Mouse (Mus musculus) limb, embryonic 15.5 days (tissue): ENCODE results near the gene Fibcd1. TPM values are rescaled to one million over a fixed set of nuclear protein-coding genes. Genes with fewer than 3 reads are reported as not detected.

Source experiments
- ATAC-seq: fragments of 200-750 bp; cut with Nextera tagmentation; 2 replicates; pipeline ENCODE4 v1.8.0; 2017; ENCODE audit warnings: low read depth, moderate TSS enrichment; ENCODE audit not compliant: insufficient number of reproducible peaks, low FRiP score, low TSS enrichment
- H3K27ac ChIP-seq: fragments of 300-500 bp; sonication (generic); 2 replicates; pipeline ENCODE4 v1.5.1; 2015; ENCODE audit warnings: moderate library complexity, mild to moderate bottlenecking, inconsistent platforms
- H3K27me3 ChIP-seq: fragments of 300-500 bp; sonication (generic); 2 replicates; pipeline ENCODE4 v1.6.1; 2015; ENCODE audit warnings: inconsistent platforms
- H3K36me3 ChIP-seq: fragments of 300-500 bp; sonication (generic); 2 replicates; pipeline ENCODE4 v1.6.1; 2015; ENCODE audit warnings: inconsistent platforms
- H3K4me1 ChIP-seq: fragments of 300-500 bp; sonication (generic); 2 replicates; pipeline ENCODE4 v1.6.1; 2015; ENCODE audit warnings: inconsistent platforms
- H3K4me2 ChIP-seq: fragments of 300-500 bp; sonication (generic); 2 replicates; pipeline ENCODE4 v1.6.1; 2015; ENCODE audit warnings: mild to moderate bottlenecking, inconsistent platforms
- H3K4me3 ChIP-seq: fragments of 300-500 bp; sonication (generic); 2 replicates; pipeline ENCODE4 v1.5.1; 2015; ENCODE audit warnings: mild to moderate bottlenecking, inconsistent platforms
- H3K9ac ChIP-seq: fragments of 300-500 bp; sonication (generic); 2 replicates; pipeline ENCODE4 v1.6.1; 2015; ENCODE audit warnings: inconsistent platforms
- H3K9me3 ChIP-seq: fragments of 300-500 bp; sonication (generic); 2 replicates; pipeline ENCODE4 v1.6.1; 2016; ENCODE audit warnings: inconsistent platforms
- WGBS: fragments of 180-500 bp; shearing (Covaris S2); methylation state at CpG from one replicate; pipeline ENCODE4 v1.1.7; 2015; 5-methylcytosine and 5-hydroxymethylcytosine counted together
- polyA plus RNA-seq: library from polyadenylated mRNA; unstranded; fragments of >200 nt; fragmentation: Nextera tagmentation; extraction: Ambion mirVana; gene quantifications from 2 replicates; pipeline ENCODE4 v1.2.1, GENCODE M21; 2015

Fibcd1 gene
- polyA plus RNA-seq, 1 experiment from 2014 or later, result 0.14 TPM

DNA sequence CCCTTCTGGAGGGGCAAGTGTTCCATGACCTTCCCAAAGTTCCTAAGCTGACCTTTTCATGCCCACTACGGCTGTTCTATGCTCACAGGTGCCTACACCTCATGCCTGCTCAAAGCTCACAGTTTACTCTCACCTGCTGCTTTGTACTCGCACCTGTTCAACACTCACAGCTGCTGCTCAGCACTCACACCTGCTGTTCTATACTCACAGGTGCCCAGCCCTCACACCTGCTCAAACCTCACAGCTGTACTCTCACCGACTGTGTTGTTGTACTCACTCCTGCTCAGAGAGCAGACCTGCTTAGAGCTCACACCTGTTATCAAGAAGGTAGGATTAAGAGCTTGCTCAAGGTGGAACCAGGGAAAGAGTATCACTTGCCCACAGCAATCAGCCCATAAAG is 24.9 kb upstream of the Fibcd1 start:
- peaks cover 14% of the 10 kb centered on the region for H3K27me3 ChIP-seq
- no peaks in the 10 kb centered on the region for H3K4me1 ChIP-seq
- no peak overlapping the region for H3K4me3 ChIP-seq
- H3K36me3 ChIP-seq, result no peaks in the 10 kb centered on the region
- H3K9me3 ChIP-seq, result no peaks in the 10 kb centered on the region
- no peak overlapping the region for H3K27ac ChIP-seq
- no peak overlapping the region for H3K4me2 ChIP-seq
- WGBS, result 56% methylated on average over 3 of the region's 3 CpGs
- no peak for ATAC-seq
- H3K9ac ChIP-seq, result no peak overlapping the region

DNA sequence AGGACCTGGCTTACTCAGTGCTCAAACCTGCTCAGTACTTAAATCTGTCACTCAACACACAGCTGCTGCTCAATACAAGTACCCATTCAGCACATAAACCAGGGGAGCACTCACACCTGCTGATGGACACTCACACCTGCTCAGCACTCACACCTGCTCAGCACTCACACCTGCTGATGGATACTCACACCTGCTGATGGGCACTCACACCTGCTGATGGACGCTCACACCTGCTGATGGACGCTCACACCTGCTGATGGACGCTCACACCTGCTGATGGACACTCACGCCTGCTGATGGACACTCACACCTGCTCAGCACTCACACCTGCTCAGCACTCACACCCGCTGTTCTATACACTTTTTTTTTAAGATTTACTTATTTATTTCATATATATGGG is 23.9 kb upstream of the Fibcd1 start:
- H3K9ac ChIP-seq, result no peak overlapping the region
- no peaks in the 10 kb centered on the region for H3K9me3 ChIP-seq
- no peaks in the 10 kb centered on the region for H3K36me3 ChIP-seq
- H3K27me3 ChIP-seq, result peaks cover 6% of the 10 kb centered on the region; the same call in 1 of the 2 replicates
- ATAC-seq, result no peak
- no peak overlapping the region for H3K27ac ChIP-seq
- H3K4me1 ChIP-seq, result no peaks in the 10 kb centered on the region
- 91% methylated on average over 5 of the region's 5 CpGs for WGBS
- no peak overlapping the region for H3K4me2 ChIP-seq
- no peak overlapping the region for H3K4me3 ChIP-seq

DNA sequence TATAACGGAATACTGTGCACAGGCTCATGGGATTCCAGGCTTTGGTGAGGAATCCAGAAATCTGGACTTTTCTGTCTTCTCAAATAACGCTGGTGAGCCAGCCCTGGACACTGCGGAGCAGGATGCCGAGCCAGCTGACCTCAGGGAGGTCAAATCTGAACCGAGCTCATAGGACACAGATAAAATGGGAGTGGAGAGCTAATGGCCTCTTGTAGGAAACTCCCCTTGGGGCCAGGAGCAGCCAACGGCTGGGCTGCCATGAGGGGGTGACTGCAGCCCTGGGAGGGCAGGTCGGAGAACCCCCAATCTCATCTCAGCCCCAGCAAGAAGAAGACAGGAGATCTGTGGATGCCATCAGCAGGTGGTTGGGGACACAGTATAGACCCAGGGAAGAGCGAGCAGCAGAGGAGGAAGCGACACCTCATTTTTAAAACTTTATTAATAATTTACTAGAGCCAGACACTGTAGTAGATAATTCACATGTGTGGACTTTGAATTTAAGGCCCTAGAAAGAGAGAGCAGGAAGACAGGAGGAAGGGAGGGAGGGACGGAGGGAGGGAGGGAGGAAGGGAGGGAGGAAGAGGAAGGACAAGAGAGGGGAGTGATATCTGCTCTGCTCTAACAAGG is 22.8 kb upstream of the Fibcd1 start:
- no peak overlapping the region for H3K9ac ChIP-seq
- H3K36me3 ChIP-seq, result no peaks in the 10 kb centered on the region
- H3K4me3 ChIP-seq, result no peak overlapping the region
- no peaks in the 10 kb centered on the region for H3K4me1 ChIP-seq
- WGBS, result 57% methylated on average over 10 of the region's 10 CpGs
- H3K9me3 ChIP-seq, result no peaks in the 10 kb centered on the region
- no peak overlapping the region for H3K27ac ChIP-seq
- no peaks in the 10 kb centered on the region for H3K27me3 ChIP-seq
- ATAC-seq, result no peak
- no peak overlapping the region for H3K4me2 ChIP-seq

DNA sequence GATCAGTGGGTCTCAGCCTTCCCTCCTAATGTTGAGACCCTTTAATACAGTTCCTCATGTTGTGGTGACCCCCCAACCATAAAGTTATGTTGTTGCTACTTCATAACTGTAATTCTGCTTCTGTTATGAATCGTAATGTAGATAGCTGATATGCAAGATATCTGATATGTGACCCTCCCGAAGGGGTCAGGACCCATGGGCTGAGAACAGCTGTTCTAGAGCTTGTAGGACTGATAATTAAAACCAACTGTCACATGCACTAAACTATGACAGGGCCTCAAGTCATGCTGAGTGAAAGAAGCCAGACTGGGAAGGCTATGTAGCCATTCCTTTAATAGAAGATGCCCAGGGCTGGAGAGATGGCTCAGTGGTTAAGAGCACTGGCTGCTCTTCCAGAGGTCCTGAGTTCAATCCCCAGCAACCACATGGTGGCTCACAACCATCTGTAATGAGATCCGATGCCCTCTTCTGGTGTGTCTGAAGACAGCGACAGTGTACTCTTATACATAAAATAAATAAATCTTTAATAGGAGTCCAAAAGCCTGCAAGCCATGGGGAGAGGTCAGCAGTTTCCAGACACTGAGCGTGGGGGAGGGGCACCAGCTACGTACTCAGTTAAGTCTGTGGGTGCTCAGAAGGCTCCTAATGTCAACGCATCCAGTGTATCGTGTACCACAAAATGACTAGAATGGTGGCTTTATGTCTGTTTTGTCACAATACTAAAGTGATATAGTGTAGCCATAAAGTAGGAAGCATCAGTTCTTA is 22.1 kb upstream of the Fibcd1 start:
- no peak overlapping the region for H3K4me2 ChIP-seq
- H3K4me1 ChIP-seq, result no peaks in the 10 kb centered on the region
- no peak overlapping the region for H3K9ac ChIP-seq
- WGBS, result 78% methylated on average over 8 of the region's 8 CpGs
- H3K27me3 ChIP-seq, result no peaks in the 10 kb centered on the region
- no peaks in the 10 kb centered on the region for H3K9me3 ChIP-seq
- H3K4me3 ChIP-seq, result no peak overlapping the region
- ATAC-seq, result no peak
- no peaks in the 10 kb centered on the region for H3K36me3 ChIP-seq
- H3K27ac ChIP-seq, result no peak overlapping the region

DNA sequence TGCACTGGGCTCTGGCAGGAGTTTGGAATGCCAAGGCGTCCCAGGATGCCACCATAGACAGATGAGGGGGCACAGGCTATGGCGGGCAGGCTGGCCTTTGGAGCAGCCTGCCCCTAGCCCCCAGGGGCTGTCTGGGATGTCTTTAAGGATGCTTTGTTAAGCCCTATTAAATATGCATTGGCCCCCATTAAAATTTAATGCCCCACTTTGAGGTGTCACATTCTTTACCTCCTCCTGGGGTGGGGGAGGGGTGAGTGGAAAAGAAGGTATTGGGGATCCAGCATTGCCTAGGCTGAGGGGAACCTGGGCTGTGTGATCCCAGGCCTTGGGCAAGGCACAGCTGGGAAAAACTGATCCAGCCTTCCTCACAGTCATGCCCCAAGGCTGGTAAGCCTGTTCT is 20.0 kb upstream of the Fibcd1 start:
- WGBS, result 24% methylated on average over 2 of the region's 2 CpGs
- Histone ChIP-seq H3K27me3 (no peaks in the 10 kb centered on the region), H3K27ac (no peak overlapping the region), H3K9me3 (no peaks in the 10 kb centered on the region), H3K4me2 (no peak overlapping the region), H3K4me3 (no peak overlapping the region), H3K4me1 (no peaks in the 10 kb centered on the region), H3K36me3 (no peaks in the 10 kb centered on the region), H3K9ac (no peak overlapping the region)
- ATAC-seq, result no peak

DNA sequence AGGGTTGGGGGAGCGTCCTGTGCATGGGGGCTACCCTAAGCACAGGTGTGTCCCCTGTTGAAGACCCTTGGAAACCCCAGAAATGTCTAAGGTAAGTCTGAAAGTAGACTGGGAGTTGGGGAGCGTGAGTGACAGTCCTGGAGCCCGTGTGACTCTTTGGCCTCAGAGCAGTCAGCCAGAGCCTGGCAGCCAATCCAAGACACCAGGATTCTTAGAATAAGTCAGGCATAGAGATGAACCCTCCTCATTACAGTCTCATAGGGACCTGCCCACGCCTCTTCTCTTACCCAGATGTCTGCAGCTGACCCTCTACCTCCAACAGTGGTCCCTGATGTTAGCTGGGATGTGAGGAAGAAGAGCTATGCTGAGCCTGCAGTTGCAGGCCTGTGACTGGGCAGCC is 19.5 kb upstream of the Fibcd1 start:
- Histone ChIP-seq H3K27me3 (no peaks in the 10 kb centered on the region), H3K36me3 (no peaks in the 10 kb centered on the region), H3K4me2 (no peak overlapping the region), H3K9ac (no peak overlapping the region), H3K4me3 (no peak overlapping the region), H3K27ac (no peak overlapping the region), H3K9me3 (no peaks in the 10 kb centered on the region), H3K4me1 (no peaks in the 10 kb centered on the region)
- no peak for ATAC-seq
- 58% methylated on average over 4 of the region's 4 CpGs for WGBS

DNA sequence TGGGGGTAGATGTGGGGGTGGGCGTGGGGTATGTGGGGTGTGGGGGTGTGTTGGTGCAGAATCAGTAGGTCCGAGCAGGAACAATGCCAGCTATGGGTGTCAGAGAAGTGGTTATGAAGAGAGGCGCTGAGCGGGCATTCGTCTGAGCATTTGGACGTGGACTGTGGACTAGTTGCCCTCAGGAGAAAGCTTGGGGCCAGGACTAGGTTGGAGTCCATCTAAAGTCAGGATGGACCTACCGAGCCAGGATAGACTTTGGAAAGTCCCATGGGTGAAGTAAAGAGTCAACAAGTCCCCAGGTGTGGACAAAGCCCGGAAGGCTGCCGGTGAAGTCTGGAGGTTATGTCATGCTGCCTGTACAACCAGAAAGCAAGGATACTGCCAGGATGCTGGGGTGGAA is 19.1 kb upstream of the Fibcd1 start:
- H3K27me3 ChIP-seq, result no peaks in the 10 kb centered on the region
- H3K9ac ChIP-seq, result no peak overlapping the region
- ATAC-seq, result no peak
- no peaks in the 10 kb centered on the region for H3K36me3 ChIP-seq
- H3K9me3 ChIP-seq, result no peaks in the 10 kb centered on the region
- H3K27ac ChIP-seq, result no peak overlapping the region
- no peak overlapping the region for H3K4me3 ChIP-seq
- 87% methylated on average over 9 of the region's 9 CpGs for WGBS
- H3K4me2 ChIP-seq, result no peak overlapping the region
- H3K4me1 ChIP-seq, result no peaks in the 10 kb centered on the region

DNA sequence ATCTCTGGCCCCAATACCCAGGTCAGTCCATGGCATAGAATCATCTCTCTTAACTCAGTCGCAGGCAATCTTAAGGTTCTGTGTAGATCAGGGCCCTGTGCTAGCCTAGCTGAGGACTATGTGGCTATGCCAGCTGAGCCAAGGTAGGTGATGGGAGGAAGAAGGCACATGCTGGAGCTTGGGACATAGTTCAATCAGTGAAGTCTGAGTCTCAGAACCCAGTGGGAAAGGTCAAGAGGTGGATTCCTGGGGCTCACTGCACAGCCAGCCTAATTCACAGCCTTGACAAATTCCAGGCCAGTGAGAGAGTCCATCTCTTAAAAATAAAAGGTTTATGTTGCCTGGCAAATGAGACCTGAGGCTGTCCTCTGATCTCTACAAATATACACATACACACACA is 18.0 kb upstream of the Fibcd1 start:
- 69% methylated on average over 1 of the region's 1 CpGs for WGBS

DNA sequence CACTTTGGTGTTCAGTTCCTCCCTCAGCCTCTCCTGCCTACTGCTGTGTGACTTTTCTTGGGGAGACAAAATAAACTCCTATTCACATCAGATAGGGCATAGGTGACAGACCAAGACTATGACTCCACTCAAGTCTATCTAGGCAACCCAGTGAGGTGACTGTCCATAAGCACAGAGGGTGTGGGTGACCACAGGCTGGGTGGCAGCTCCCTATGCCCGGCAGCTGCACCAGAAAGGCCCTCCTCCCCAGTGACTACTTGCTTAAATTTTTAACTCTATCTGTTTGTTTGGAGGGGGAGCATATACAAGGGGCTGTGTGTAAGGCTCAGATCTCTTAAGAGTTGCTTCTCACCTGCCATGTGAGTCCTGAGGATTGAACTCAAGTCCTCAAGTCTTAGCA is 17.1 kb upstream of the Fibcd1 start:
- H3K9ac ChIP-seq, result no peak overlapping the region
- 45% methylated on average over 1 of the region's 1 CpGs for WGBS
- no peaks in the 10 kb centered on the region for H3K36me3 ChIP-seq
- no peak overlapping the region for H3K4me2 ChIP-seq
- H3K4me3 ChIP-seq, result no peak overlapping the region
- 0 out of 2 replicates have a peak, but pooled peaks cover 3% of the 10 kb centered on the region for H3K27me3 ChIP-seq
- no peaks in the 10 kb centered on the region for H3K9me3 ChIP-seq
- no peak overlapping the region for H3K27ac ChIP-seq
- peaks cover 14% of the 10 kb centered on the region for H3K4me1 ChIP-seq
- no peak for ATAC-seq

More for the DNA sequence above, 18.0 kb upstream of the Fibcd1 start:
- peaks cover 10% of the 10 kb centered on the region for H3K4me1 ChIP-seq
- no peaks in the 10 kb centered on the region for H3K9me3 ChIP-seq
- no peak overlapping the region for H3K4me2 ChIP-seq
- no peaks in the 10 kb centered on the region for H3K36me3 ChIP-seq
- no peak overlapping the region for H3K9ac ChIP-seq
- no peak overlapping the region for H3K27ac ChIP-seq
- no peak for ATAC-seq
- no peak overlapping the region for H3K4me3 ChIP-seq
- H3K27me3 ChIP-seq, result 0 out of 2 replicates have a peak, but pooled peaks cover 3% of the 10 kb centered on the region

DNA sequence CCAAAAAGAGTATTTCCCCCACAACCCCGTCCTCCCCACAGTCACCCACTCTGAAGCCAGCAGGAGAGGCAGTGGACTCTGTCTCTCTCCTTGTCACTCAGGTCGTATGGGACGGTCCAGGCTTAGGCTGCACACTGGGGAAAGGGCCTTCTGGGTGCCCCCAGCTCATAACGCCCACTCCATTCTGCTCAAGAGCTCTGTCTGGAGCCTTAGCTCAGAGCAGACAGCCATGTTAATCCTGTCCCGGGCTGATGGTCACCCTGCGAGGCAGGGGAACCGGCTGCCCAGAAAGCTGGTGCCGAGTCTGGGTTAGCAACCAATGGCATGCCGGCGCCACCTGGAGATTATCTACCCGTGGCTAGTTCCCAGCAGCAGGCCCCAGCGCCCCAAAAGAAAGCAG is 12.7 kb upstream of the Fibcd1 start:
- 20% methylated on average over 12 of the region's 12 CpGs for WGBS
- H3K4me3 ChIP-seq, result no peak overlapping the region
- H3K36me3 ChIP-seq, result no peaks in the 10 kb centered on the region
- H3K4me1 ChIP-seq, result peaks cover 21% of the 10 kb centered on the region
- H3K9ac ChIP-seq, result no peak overlapping the region
- ATAC-seq, result no peak
- 0 out of 2 replicates have a peak, but pooled peaks cover 3% of the 10 kb centered on the region for H3K27me3 ChIP-seq
- H3K27ac ChIP-seq, result no peak overlapping the region
- H3K4me2 ChIP-seq, result no peak overlapping the region
- H3K9me3 ChIP-seq, result no peaks in the 10 kb centered on the region

DNA sequence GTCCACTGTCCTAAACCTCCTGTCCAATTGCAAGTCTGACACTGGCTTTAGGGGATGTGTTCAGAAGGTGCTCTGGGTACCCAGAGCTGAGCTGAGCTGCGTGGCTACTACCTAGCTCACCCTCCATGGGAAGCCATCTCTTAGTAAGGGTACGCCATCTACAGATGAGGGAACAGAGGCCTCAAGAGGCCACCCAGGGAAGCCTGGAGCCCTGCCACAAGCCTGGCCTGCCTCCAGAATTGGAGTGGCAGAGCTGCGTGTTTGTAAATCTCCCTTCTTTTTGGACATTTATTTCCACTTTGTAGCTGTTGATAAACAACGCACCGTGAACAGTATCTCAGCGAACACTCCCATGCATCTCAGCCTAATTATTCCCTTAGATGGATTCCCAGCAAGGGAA is 11.4 kb upstream of the Fibcd1 start:
- no peak overlapping the region for H3K4me2 ChIP-seq
- no peak for ATAC-seq
- peaks cover 21% of the 10 kb centered on the region for H3K4me1 ChIP-seq
- no peaks in the 10 kb centered on the region for H3K36me3 ChIP-seq
- WGBS, result 67% methylated on average over 6 of the region's 6 CpGs
- 0 out of 2 replicates have a peak, but pooled peaks cover 3% of the 10 kb centered on the region for H3K27me3 ChIP-seq
- no peak overlapping the region for H3K4me3 ChIP-seq
- no peaks in the 10 kb centered on the region for H3K9me3 ChIP-seq
- H3K9ac ChIP-seq, result no peak overlapping the region
- no peak overlapping the region for H3K27ac ChIP-seq

DNA sequence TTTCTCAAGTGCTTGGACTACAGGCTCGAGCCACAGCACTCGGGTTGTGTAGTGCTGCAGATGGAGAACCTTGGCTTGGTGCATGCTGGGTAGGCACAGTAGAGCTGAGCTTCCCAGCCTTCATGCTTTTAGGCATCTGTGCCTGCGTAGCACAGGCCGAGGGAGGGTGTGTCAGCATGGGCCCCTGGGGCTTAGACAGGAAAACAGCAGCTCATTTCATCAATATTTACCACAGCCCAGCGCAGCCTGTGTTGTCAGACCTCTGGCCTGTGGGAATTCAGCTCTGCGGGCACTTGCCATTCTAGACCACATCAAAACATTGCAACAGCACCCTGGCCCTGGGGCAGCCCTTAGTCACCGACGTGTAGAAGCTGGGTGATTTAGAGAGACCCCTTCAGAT is 10.2 kb upstream of the Fibcd1 start:
- H3K4me1 ChIP-seq, result peaks cover 21% of the 10 kb centered on the region
- 0 out of 2 replicates have a peak, but pooled peaks cover 3% of the 10 kb centered on the region for H3K27me3 ChIP-seq
- ATAC-seq, result no peak
- H3K4me3 ChIP-seq, result no peak overlapping the region
- no peaks in the 10 kb centered on the region for H3K36me3 ChIP-seq
- no peaks in the 10 kb centered on the region for H3K9me3 ChIP-seq
- no peak overlapping the region for H3K4me2 ChIP-seq
- no peak overlapping the region for H3K9ac ChIP-seq
- 66% methylated on average over 8 of the region's 8 CpGs for WGBS
- no peak overlapping the region for H3K27ac ChIP-seq
